Mouse (Mus musculus): ENCODE measurements around the gene Stbd1.
A peak's percentile ranks its signal among the peaks of the same experiment; 100 is the strongest.

Stbd1 gene

DNA sequence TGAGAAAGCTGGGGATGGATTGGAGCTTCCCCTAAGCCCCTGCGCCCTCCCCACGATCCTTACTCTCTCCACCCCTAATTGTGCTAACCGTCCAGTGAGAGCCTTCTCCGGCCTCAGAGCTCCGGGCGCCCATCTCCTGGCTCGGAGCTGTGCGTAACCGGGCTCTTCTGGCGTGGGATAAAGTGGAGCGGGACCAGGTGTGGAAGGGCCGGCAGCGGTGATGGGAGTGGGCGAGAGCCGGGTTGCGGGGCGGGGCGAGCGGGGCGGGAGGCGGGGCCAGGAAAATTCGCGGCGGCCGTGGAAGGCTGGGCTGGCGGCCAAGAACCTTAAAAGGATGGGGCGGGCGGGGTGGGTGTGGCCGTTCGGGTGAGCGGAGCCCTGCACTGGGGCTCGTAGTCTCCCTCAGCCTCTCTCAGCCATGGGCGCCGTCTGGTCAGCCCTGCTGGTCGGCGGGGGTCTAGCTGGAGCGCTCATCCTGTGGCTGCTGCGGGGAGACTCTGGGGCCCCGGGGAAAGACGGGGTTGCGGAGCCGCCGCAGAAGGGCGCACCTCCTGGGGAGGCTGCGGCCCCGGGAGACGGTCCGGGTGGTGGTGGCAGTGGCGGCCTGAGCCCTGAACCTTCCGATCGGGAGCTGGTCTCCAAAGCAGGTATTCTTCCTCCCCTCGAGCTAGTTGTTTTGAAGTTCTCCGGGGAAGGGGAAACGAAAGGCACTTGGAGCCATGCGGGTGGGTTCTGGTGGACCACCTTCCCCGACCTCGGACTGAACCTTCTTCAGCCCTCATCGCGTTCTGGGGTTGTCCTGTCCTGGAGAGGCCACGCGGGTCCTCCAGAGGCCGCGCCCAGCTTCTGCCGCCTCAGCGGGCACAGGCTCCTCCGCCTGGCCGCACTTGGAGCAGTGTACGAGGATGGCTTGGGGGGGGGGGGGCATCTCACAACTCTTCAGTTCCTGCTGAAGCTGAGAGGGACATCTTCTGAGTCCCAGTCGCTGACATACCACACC, at the start of gene Stbd1:
Stbd1 (plus strand) TSS at position 351 of the 1,000 bp plus-strand sequence.
- peak; percentile 78 for DNase-seq (ENCODE audit: low read depth, low spot score)

DNA sequence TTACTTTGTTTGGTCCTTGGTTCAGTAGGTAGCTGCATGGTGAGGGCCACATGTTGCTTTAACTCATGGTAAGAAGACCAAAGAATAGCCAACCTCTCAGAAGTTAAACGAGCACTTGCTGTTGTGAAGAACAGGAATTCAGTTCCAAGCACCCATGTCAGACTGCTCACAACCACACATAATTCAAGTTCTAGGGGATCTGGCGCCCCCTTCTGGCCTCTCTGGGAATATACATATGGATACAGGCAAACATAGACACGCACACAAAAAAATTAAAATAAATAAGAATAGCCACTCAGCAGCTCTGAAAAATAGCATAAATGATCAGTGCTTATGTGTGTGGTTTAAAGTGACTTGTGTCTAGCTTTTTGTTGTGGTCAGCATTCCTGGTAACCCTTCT, 48.9 kb upstream of the Stbd1 start:
- no peak for DNase-seq (ENCODE audit: low read depth, low spot score)

DNA sequence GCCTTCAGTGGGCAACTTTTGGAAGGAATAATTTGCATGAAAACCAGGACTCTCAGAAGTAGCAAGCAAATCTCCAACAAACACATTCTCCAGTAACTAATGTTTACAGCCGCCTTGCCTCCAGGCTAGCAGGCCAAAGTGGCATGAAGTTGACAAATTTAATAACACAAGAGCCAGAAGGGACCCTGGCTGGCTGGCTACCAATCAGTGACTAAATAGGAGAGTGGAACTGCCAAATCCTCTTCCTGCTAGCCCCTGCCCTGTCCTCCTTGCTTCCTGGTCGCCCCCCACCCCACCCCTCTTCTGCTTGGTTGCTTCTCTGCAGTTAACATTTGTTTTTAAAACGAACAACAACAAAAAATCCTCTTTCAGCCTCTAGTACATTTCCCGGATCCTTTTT, 48.4 kb upstream of the Stbd1 start:
- DNase-seq (ENCODE audit: low read depth, low spot score) = no peak

DNA sequence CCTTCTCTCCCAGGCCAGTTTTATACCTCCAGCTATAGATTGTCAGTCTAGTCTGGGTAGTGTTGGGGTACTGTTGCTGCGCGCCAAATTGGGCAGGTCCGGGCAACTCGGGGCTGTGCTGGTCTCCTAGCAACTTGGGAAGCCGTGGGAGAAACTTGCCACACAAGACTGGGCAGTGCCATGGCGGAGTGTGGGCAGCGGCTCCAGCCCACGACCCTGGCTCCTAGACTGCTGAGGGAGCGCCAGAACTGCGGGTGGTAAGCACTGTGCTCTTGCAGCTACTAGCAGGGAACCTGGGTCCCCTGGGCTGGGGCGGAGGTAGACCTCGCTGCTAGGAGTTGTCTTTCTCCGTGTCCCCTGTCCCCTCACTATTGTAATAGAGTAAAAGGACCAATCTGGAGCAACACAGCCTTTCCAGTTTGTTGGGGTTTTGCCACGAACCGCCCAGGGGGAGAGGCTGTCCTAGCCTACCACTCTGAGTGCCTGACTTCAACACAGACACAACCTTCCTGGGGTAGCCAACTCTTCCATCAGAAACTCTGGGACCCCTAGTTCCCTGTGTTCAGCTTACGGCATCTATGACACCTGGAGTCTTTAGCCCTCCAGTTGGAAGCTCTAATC, 47.8 kb upstream of the Stbd1 start, which contains the start of gene Fam47e:
Fam47e (plus strand) TSS at position 179 of the 621 bp plus-strand sequence.
- DNase-seq (ENCODE audit: low read depth, low spot score) = no peak

DNA sequence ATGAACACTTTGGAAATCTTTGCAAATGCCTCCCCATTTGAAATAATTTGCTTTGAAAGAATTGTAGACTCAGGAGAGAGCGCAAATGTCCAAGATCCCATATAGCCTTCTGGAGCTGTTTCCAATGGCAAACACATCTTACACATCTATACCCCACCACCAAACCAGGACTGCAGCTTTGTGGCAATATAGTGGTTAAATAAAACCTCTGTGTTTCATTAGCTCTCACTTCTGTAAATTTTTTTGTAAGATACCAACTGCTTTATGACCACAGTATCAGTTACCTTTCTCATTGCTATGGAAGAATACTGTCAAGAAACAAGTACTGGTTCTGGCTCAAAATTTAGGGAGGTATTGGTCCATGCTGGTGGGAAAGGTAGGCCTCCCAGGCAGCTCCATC, 46.9 kb upstream of the Stbd1 start:
- no peak for DNase-seq (ENCODE audit: low read depth, low spot score)

DNA sequence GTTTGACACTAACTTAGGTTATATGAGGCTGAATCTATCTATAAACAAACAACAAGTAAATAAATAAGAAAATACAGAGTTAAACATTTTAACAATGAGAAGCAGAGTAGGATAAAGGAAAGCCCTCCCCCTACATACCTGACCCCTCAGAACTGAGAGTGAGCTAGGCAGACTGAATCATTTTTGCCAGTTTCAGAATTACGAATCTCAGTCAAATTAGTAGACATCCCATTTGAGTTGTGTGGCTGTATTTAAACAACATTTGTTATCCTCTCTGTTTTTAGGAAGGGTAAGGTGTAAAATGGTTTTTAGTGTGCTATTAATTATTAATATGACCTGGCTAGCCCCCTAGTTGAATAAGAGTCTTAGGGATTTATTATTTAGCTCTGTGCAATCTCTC, 45.3 kb upstream of the Stbd1 start:
- no peak for DNase-seq (ENCODE audit: low read depth, low spot score)

DNA sequence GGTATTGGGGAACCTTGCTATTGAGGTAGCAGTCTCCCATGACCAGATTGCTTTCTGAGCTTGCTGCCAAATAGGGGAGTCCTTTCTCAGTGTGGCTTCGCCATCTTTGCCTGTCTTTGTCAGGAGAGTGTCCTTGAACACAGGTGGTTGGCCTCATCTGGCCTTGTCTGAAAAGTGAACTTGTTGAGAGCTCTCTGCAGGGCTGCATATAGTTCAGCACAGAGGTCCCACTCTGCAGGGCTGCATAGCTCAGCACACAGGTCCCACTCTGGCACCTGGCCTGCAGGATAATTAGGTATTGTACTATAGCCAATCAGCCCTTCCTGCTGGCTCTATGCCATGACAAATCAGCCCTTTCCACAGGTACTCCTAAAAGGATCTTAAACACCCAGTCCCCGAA, 42.6 kb upstream of the Stbd1 start:
- no peak for DNase-seq (ENCODE audit: low read depth, low spot score)

DNA sequence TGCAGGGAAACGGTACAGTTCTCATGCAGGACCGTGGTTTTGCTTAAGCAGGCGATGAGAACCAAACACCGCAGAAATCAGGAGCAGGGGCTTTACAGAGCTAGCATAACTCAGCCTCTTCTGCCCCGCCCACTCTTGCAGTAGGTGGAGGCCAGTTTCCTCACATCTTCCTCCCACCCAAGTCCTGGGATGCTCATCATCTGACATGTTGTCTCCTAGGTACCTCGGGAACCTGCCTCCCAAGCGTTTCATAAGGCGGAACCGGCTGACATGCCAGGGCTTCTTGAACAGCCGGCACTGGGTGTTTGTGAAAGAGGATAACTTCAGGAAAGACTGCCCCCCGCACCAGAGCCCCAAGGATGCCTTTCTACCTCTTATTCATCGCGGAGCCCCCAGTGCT, 40.8 kb upstream of the Stbd1 start:
- DNase-seq (ENCODE audit: low read depth, low spot score) = no peak

DNA sequence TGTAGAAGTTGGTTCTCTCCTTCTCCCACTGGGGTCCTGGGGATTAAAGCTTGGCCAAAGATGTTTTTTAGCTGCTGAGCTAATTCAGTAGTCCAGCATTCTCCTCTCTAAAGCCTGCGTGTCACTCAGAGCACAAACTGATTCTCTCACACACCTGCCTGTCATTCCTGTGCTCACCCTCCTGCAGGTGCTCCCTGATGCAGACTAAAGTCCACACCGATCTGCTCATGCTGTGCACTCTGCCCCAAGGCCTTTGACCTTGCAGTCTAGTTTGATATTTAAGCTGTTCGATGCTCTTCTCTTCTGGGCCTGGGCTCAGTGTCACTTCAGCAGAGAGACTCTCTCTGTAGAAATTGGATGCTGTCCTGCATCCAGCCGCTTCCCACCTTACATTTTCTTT, 31.6 kb upstream of the Stbd1 start:
- DNase-seq (ENCODE audit: low read depth, low spot score) = no peak

DNA sequence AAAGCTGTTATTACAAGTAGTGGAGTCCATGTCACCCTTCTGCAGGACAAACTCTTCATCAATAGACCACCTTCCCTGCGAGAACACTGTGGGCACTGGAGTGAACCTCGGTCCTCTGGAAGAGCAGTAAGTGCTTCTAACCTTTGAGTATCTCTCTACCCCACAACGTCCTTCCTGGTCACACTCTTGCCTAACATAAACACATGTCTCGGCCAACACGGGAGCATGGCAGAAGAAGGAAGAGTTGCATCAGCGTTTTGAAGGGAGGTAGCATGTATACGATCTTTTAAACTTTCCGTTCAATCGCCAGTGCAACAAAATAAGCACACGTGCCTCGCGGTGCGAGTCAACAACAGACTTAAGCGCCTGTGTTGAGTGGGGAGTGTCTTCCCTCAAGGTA, 23.3 kb upstream of the Stbd1 start:
- DNase-seq (ENCODE audit: low read depth, low spot score) = no peak

DNA sequence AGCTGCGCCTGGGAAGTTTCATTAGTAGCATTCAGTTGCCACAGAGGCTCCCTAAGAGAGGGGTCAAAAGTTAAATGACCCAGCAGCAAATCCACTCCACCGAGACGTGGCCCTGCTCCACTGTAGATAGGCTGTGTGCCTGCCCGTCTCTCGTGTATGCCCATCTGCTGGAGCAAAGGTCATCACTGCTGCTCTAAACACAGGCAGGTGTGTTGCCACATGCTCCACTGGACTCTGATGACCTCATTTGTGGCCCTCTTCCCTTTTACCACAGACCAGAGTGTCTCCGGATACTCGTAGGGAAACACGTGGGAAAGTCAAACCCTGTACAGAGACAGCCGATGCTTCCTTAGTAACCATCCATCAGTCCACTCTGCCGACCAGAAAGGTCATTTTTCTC, 16.9 kb upstream of the Stbd1 start:
- DNase-seq (ENCODE audit: low read depth, low spot score) = peak; percentile 22

DNA sequence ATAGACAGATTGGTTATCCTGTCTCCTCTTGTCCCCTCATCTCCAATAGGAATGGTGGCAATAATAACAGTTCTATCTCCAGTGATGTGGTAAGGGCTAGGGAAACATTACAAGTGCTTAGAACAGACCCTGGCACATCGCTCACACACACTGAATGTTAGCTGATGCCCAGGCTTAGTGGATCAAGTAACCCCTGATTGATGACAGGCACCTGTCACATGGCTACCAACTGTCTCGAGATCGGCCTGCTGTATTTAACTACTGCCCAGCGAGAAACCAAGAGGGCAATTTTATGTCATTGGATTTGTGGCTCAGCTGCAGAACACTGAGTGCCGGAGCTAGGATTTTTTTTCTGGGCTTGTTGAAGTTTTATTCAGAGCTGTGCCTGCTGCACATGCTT, 7.8 kb upstream of the Stbd1 start:
- no peak for DNase-seq (ENCODE audit: low read depth, low spot score)

DNA sequence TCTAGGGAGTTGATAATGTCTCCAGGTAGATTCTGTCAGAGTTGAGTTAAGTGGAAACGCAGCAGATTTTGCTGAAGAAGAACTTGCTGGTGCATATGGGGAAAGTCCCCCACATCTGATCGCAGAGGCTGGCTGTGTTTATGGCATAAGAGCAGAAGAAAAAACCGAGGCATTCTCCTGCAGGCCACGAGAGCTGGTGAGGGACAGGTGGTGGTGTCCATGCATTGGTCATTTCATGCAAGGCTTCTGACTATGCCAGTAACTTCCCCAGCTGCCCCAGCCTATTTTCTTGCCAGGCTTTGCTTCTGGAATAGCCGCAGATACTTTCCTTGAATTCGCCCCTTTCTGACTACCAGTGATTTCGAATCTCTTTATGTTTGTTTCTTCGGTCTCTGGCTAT, 6.0 kb upstream of the Stbd1 start:
- no peak for DNase-seq (ENCODE audit: low read depth, low spot score)

DNA sequence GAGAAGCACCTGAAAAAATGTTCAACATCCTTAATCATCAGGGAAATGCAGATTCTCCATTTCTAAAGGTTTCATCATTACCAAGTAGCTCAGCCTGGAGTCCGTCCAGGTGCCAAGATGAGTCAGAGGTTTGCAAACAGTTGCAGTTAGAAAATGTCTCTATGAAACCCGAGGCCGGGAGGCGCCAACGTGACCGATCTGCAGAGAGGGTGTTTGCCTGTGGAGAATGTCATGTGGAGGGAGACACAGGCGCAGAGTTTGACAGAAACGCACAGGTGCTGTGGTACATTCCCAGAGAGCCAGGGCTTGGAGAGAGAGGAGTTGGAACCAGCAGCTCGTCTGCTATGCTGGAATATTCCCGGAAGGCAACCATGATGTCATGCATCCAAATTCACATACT, 3.8 kb upstream of the Stbd1 start:
- DNase-seq (ENCODE audit: low read depth, low spot score) = peak; percentile 15

DNA sequence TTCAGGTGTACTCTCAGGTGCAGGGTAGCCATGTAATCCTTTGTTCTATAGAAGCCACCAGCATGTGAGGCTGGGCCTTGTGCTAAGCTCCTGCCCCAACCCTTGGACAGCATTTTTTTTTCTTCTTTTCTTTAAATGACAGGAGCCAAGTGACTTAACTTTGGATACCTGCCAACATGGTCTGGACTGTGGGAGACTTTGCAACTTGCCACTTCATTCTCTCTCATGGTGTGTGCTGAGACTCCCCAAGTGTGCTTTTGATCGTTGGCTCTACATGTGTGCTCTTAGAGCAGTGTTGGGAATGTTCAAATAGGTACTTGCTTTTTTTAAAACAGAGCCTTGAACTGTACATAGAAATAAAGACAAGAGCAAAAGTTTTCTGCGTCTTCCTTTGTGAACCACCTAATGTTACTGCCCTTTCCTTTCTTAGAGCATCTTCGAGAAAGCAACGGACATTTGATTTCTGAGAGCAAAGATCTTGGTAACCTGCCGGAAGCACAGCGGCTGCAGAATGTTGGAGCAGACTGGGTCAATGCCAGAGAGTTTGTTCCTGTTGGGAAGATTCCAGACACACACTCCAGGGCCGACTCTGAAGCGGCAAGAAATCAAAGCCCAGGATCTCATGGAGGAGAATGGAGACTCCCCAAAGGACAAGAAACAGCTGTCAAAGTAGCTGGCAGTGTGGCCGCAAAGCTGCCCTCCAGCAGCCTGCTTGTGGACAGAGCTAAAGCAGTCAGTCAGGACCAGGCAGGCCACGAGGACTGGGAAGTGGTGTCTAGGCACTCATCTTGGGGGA, 1.8 kb downstream of the Stbd1 start:
- DNase-seq (ENCODE audit: low read depth, low spot score) = no peak

DNA sequence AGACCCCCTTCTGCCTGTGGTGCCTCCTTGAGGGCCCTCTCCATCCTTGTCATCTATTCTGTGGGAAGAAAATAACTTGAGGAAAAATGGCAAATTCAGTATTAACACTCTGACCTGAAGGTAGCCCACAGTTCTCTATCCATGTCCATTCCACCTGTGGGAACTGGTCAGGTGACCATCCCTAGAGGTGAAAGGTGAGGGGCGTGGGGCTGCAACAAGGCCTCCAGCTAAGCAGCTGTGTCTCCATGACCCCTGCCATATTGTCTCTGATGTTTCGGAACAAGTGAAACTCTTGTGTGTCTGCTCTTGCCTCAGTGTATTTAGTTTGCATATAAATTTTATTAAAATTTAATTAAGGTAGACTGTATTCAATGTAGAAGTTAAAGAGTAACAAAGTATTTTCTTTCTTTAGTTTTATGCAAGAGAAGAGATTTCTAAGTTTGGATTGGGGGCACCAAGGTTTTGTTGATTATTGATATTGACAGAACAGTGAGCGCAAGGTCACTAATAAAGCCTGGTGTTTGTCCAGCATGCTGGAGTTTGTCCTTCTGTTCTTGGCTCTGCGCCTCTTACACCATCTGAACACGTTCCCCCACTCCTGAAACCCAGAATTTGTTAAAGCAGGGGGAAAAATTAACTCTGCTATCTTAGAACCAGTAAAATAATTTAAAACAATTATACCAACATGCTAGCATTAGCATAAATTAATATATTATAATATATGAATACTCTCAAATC, 4.8 kb downstream of the Stbd1 start:
- no peak for DNase-seq (ENCODE audit: low read depth, low spot score)

DNA sequence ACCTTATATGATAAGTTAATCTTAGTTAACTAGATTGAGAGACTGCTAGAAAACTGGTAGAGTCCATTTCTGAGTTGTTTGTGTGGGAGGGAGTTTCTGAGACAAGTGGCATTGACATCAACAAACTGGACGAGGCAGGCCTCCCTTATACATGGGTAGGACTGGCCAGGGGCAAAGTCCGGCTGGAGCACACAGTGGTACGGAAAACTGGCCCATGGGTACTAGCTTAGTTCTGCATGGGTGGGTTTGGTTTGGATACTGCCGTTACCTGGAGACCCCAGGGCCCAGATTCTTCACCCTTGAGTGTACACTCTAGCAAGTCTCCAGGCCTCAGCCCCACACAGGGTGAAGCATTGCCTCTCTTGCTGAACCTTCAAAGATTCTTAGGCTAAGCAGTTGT, 9.9 kb downstream of the Stbd1 start:
- no peak for DNase-seq (ENCODE audit: low read depth, low spot score)

DNA sequence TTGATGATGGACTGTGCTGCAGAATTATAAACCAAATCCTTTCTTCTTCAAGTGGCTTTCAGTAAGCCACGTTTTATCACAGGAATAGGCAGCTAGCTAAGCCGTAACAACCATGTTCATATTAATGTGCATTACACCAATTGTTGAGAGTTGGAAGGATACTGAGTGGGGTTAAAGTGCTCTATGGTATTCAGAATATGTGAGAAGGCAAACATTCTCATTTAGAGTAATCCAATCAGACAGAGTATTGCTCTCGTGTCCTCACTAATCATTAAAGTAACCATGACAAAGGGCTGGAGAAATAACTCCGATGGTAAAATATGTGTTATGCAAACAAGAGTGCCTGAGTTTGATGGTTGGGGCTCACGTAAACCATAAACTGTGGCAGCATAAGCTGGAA, 19.0 kb downstream of the Stbd1 start:
- DNase-seq (ENCODE audit: low read depth, low spot score) = no peak

DNA sequence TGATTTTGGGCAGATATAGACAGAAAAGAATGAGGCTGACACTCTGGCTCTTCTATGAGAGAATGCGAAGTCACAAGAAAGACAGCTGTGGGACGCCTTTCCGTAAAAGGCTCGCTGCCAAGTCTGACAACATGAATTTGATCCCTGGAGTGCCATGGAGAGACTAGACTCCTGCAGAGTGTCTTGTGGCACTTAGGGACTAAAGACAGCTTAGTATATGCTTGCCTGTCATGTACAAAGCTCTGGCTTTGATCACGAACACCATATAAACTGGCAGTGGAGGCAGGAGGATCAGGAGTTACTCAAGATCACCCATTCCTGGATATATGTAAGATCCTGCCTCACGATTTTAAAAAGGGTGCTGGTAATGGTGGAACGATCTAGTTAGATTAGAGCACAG, 25.1 kb downstream of the Stbd1 start:
- DNase-seq (ENCODE audit: low read depth, low spot score) = peak; percentile 27

DNA sequence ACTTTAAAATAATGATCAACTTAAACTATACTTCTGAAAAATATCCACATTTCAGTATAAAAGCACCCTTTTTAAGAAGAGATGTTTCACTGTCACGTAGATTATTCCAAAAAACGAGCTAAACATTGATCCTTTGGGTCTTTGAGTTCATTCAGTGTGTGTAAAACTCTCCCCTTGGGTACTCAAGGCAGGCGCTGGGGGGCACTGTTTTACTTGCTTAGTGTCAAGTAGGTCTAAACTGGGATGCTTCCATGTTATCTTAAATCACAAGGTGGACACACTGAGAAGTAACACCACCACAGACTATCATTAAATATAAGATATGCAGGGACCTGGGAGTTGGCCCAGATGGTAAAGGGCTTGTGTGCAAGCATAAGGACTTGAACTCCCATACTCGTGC, 30.7 kb downstream of the Stbd1 start:
- DNase-seq (ENCODE audit: low read depth, low spot score) = no peak

DNA sequence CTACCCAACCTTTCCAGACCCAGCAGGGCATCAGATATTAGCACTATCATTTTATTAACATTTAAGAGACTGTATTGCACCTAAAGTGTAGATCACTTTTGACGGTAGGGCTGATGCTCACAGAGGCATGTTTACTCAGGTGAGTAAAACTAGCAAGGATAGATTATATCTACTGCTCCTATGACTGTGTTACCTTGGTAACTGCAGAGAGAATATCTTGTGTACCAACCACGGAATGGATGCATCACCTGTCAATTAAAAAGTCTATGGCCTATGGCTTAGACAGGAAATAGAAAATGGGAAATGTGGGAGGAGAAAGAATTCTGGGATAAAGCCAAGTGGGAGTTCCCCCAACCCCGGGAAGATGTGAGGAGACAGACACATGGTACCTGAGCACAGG, 32.1 kb downstream of the Stbd1 start:
- no peak for DNase-seq (ENCODE audit: low read depth, low spot score)

DNA sequence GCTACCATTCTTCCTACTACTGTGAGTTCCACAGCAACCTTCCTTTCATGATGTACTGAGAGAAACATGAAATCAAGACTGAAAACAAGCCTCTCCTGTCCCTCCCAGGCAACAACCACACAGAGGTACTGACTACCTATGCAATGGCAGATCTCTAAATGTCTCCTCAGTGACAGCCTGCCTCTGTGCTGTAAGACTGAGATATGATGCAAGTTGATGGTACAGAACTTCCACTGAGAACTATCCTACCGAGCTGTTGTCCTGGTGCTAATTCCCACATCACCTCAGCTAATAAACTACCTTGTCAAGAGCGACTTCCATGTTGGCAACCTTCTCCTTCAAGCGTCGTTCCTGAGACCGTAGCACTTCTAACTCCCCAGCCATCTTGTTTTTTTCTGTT, 33.0 kb downstream of the Stbd1 start:
- no peak for DNase-seq (ENCODE audit: low read depth, low spot score)

All from mesoderm, embryonic 11.5 days (tissue).